Mouse (Mus musculus) lung, postnatal 0 days (tissue): ENCODE data around the gene Gcn1l1.

Source experiments
- CTCF ChIP-seq: IDR thresholded peaks from 2 replicates; pipeline ENCODE4 v1.5.1; 2016; ENCODE audit warnings: antibody characterized with exemption, mild to moderate bottlenecking
- EP300 ChIP-seq: IDR thresholded peaks from 2 replicates; pipeline ENCODE4 v1.6.1; 2016; ENCODE audit warnings: antibody characterized with exemption, mild to moderate bottlenecking, control low read depth

- TF ChIP-seq CTCF: no peak
- TF ChIP-seq EP300: no peak
Observed at GRCm38 (mm10) chr5:115656677-115657076, 91.6 kb downstream of the Gcn1l1 start.
